Comparison of ENCODE assay signal across 8 mouse cellular contexts in genomic region chr9:107563029-107563581, GRCm38 (mm10). TPM values are rescaled to one million over a fixed set of nuclear protein-coding genes. Genes with fewer than 3 reads are reported as not detected.
DNase-seq lines count a peak whose midpoint lies in the region; ATAC-seq and TF ChIP-seq lines count a peak whose summit lies in the region.

Gene Tusc2 (plus strand): TSS chr9:107563255.

- no peaks in the 10 kb centered on the region for H3K9me3 ChIP-seq in heart, embryonic 12.5 days (replicated peaks)
- no peaks in the 10 kb centered on the region for H3K9me3 ChIP-seq in liver, embryonic 12.5 days (replicated peaks)
- H3K9me3 ChIP-seq in stomach, postnatal 0 days (ENCODE audit: control insufficient read depth, low read length), result no peaks in the 10 kb centered on the region

- TF ChIP-seq CTCF in stomach, postnatal 0 days (IDR thresholded peaks at IDR 0.05; ENCODE audit: low read depth), result no peak

- H3K4me1 ChIP-seq in heart, embryonic 12.5 days (replicated peaks), result peaks cover 42% of the 10 kb centered on the region
- H3K4me1 ChIP-seq in liver, embryonic 12.5 days, result peaks cover 60% of the 10 kb centered on the region
- peaks cover 6% of the 10 kb centered on the region; the same call in 1 of the 2 replicates for H3K4me1 ChIP-seq in stomach, postnatal 0 days (replicated peaks; ENCODE audit: control insufficient read depth, insufficient read depth)

- peak within 1 kb of the TSS; percentile 98 for H3K4me3 ChIP-seq in heart, embryonic 12.5 days
- H3K4me3 ChIP-seq in liver, embryonic 12.5 days, result peak within 1 kb of the TSS; percentile 87
- peak within 1 kb of the TSS; percentile 79 for H3K4me3 ChIP-seq in stomach, postnatal 0 days (ENCODE audit: low read depth, low read length)

- DNase-seq in CD4-positive, CD25-positive, alpha-beta regulatory T cell, adult 2 months (ENCODE audit: low read depth, low spot score), result peak; percentile 94
- DNase-seq in brain, embryonic 18.5 days (ENCODE audit: low read depth, low spot score), result peak; percentile 88
- DNase-seq in kidney, postnatal 10 days, result peak; percentile 96
- DNase-seq in natural killer cell, adult 2 months (ENCODE audit: low spot score in 2 of 2), result peak; percentile 92 to 93
- DNase-seq in stomach, postnatal 0 days (ENCODE audit: low spot score), result peak; percentile 96

- no peak for TF ChIP-seq EP300 in stomach, postnatal 0 days (optimal IDR thresholded peaks at IDR 0.05)

- H3K36me3 ChIP-seq in heart, embryonic 12.5 days, result peaks cover 54% of the 10 kb centered on the region
- H3K36me3 ChIP-seq in liver, embryonic 12.5 days, result peaks cover 60% of the 10 kb centered on the region
- peaks cover 26% of the 10 kb centered on the region for H3K36me3 ChIP-seq in stomach, postnatal 0 days (ENCODE audit: control insufficient read depth, insufficient read depth, low read length)

- WGBS in heart, embryonic 12.5 days, result under 1% methylated on average over 46 of the region's 46 CpGs
- under 1% methylated on average over 35 of the region's 46 CpGs for WGBS in liver, embryonic 12.5 days (ENCODE audit: insufficient replicate concordance)
- 1% methylated on average over 46 of the region's 46 CpGs for WGBS in stomach, postnatal 0 days

- peak within 1 kb of the TSS; percentile 91 for H3K9ac ChIP-seq in heart, embryonic 12.5 days
- peak within 1 kb of the TSS; percentile 91 for H3K9ac ChIP-seq in liver, embryonic 12.5 days
- H3K9ac ChIP-seq in stomach, postnatal 0 days (ENCODE audit: low read length), result peak within 1 kb of the TSS; percentile 82

- ATAC-seq in erythroid progenitor cell, adult 5-6 weeks (replicated peaks; ENCODE audit: low FRiP score, poor library complexity, severe bottlenecking), result peak; percentile 90
- ATAC-seq in heart, embryonic 12.5 days (ENCODE audit: insufficient number of reproducible peaks, low FRiP score), result peak; percentile 93
- ATAC-seq in liver, embryonic 12.5 days, result peak; percentile 96
- peak; percentile 94 for ATAC-seq in stomach, postnatal 0 days (ENCODE audit: low FRiP score, low TSS enrichment)

- peak within 1 kb of the TSS; percentile 91 for H3K4me2 ChIP-seq in heart, embryonic 12.5 days
- peak within 1 kb of the TSS; percentile 82 for H3K4me2 ChIP-seq in liver, embryonic 12.5 days
- H3K4me2 ChIP-seq in stomach, postnatal 0 days (replicated peaks; ENCODE audit: low read depth), result peak within 1 kb of the TSS; percentile 86

- peak within 1 kb of the TSS; percentile 78 for H3K27ac ChIP-seq in heart, embryonic 12.5 days (ENCODE audit: poor library complexity, severe bottlenecking)
- H3K27ac ChIP-seq in liver, embryonic 12.5 days, result peak within 1 kb of the TSS; percentile 89
- peak within 1 kb of the TSS; percentile 84 for H3K27ac ChIP-seq in stomach, postnatal 0 days (replicated peaks)

- H3K27me3 ChIP-seq in heart, embryonic 12.5 days (replicated peaks), result no peaks in the 10 kb centered on the region
- no peaks in the 10 kb centered on the region for H3K27me3 ChIP-seq in liver, embryonic 12.5 days (replicated peaks)
- no peaks in the 10 kb centered on the region for H3K27me3 ChIP-seq in stomach, postnatal 0 days (ENCODE audit: control insufficient read depth, insufficient read depth, low read length)

RNA-seq across cellular contexts. Expression of gene Tusc2, which starts in this region (rescaled TPM):
- total RNA-seq in erythroid progenitor cell, adult 5-6 weeks (2015; ENCODE audit: low replicate concordance), result 9.6 and 16.9 TPM in 2 replicates
- 8.9 and 19.1 TPM in 2 replicates for total RNA-seq in erythroid progenitor cell, adult 5-6 weeks (2017; ENCODE audit: low replicate concordance)
- 60.1 and 61.4 TPM in 2 replicates for polyA plus RNA-seq in heart, embryonic 12.5 days (2016; fragmentation: Nextera tagmentation; extraction: Ambion mirVana)
- 48.6 and 52.7 TPM in 2 replicates for polyA plus RNA-seq in liver, embryonic 12.5 days (2016; fragmentation: Nextera tagmentation; extraction: Ambion mirVana)
- 44.9 and 48.7 TPM in 2 replicates for polyA plus RNA-seq in stomach, postnatal 0 days (2015; fragmentation: Nextera tagmentation; extraction: Ambion mirVana)

Comparison
In these comparisons a context has a peak if more than half of its experiments do, and no peak if none do; other contexts are left out.
1. Peak in every context shown above with its lines: DNase-seq, ATAC-seq, H3K4me3 ChIP-seq and H3K27ac ChIP-seq.